Mouse (Mus musculus) fat pad, adult 2 months (tissue): ENCODE data around the gene Akap1.

Experiments
- DNase-seq: peaks from one replicate; pipeline ENCODE4 v3.0.0-alpha.2; 2011; ENCODE audit warnings: low read depth, low spot score; ENCODE audit errors: extremely low read depth

Gene Akap1

GRCm38 (mm10) chr11:88789893-88790292 lies 74.5 kb downstream of the Akap1 start:
- no peak for DNase-seq

DNA sequence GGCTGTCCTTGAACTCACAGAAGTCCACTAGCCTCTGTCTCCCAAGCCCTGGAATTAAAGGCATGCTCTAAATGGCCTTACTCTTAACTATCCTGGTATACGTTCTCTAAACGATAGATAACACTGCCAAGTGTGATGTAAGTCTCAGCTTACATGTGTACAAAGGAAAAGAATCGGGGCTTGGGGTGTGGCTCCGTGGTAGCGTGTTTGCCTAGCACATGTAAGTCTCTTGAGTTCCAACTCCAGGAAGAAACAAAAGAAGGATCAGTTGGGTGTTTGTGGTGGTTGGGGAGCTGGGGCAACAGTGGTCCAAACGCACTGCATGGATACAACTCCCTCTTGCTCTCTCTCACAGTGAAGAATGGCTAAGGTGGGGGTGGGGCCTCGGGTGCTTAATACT lies 77.6 kb downstream of the Akap1 start:
- DNase-seq, result no peak

DNA sequence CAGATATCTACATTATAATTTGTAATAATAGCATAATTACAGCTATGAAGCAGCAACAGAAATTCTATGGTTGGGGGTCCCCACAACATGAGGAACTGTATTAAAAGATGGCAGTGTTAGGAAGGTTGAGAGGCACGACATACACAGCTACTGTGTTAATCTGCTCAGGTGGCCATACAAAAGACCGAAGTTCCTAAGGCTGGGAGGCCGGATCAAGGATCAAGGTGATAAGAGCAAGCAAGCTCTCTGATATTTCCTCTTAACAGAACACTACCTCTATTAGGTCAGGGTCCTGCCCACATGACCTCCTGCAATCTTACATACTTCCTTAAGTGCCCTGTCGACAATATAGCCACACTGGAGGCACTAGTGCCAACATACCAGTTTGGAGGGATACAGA lies 80.9 kb downstream of the Akap1 start:
- DNase-seq, result no peak

DNA sequence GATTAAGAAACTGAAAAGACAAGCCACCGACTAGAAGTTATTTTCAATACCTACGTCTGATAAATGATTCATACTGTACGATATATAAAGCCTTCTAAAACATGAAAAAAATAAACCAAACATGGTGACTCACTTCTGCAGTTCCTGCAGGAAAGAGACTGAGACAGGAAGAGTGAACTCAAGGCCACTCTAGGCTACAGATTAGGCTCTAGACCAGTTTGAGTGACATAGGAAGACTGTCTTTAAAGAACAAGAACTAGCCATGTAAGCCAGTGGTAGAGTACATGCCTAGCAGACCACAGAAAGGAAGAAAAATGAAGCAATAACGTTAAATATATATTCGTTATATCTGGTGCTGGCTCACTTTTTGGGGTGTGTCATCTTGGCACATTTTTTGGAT lies 81.9 kb downstream of the Akap1 start:
- no peak for DNase-seq
